Mouse (Mus musculus) left cerebral cortex, postnatal 25 days (tissue): ENCODE measurements around the gene Tbc1d2b. TPM values are rescaled to one million over a fixed set of nuclear protein-coding genes. Genes with fewer than 3 reads are reported as not detected.

Experiments used
- DNase-seq, 2 experiments: peaks; one replicate each; pipeline ENCODE4 v3.0.0; 2022; ENCODE audit warnings: low spot score in 2 of 2, mixed read lengths in 1 of 2
- intact Hi-C: fragments of 180-260 bp; cut with DNase I; formaldehyde crosslinking; loops from one replicate; pipeline ENCODE4 v1.15.1; 2025
- total RNA-seq, 2 experiments: library from RNA; stranded (reverse); gene quantifications; 2 replicates each; pipeline ENCODE4 v1.2.3; 2021

Tbc1d2b gene
- total RNA-seq, 2 experiments from 2014 or later: 8.9 to 11.6 TPM

DNA sequence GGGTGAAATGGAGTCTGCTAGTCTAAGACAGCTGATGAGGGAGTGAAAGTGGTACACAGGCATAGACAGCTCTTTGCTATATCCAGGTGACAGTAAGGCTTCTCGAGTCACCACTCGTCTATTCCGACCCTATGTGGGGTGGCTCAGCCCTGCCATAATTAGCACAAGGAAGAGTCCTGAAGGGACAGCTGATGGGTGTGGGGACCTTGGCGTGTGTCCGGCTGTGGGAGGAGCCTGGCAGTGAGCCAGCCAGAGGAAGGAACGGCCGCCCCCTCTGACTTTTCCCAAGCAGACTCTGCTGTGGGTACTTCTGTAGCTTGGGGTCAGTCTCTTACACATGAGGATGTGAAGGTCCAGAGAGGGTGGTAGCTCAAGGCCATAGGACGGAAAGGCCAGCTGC is 86.5 kb downstream of the Tbc1d2b start:
- no peak for DNase-seq
- intact Hi-C loops: no loop called here

DNA sequence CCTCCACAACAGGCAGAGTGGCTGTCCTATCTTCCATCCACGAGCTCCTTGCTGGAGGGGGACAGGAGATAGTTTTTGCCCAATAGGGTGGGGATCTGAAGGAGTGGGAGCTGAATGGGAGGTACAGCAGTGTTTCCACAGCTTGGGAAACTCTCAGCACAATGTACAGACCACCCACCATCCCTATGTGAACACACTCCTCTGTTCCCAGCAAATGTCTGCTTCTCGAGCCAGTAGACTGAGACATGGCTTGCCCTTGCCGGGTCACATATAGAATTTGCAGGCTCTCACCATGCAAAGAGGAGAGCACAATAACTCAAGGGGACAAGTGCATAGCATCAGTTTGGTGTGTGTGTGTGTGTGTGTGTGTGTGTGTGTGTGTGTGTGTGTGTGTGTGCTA is 87.1 kb downstream of the Tbc1d2b start:
- no peak for DNase-seq
- intact Hi-C loops: no loop called here

GRCm38 (mm10) chr9:90182636-90183421 is 87.8 kb downstream of the Tbc1d2b start:
- intact Hi-C loops: no loop called here
- DNase-seq: no peak

GRCm38 (mm10) chr9:90181656-90182388 is 88.8 kb downstream of the Tbc1d2b start:
- intact Hi-C loops: no loop called here
- no peak for DNase-seq

DNA sequence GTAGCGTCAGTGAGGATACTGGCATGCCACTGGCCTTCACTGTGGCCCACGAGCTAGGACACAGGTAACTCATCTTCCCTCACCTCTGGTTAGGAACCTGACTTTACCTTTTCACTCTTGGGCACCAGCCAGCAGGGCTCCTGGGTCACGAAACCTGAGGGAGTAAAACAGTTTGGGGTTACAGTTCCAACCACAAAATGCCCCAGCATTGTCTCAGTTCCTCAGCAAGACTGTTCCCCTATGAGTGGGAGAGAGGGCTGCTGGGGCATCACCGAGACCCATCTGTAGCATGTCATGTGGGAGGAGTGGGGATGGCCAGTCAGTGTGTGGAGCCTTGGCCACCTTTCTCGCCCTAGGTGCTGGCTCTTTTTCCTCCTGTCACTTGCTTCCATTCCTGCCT is 91.2 kb downstream of the Tbc1d2b start:
- intact Hi-C loops: no loop called here

DNA sequence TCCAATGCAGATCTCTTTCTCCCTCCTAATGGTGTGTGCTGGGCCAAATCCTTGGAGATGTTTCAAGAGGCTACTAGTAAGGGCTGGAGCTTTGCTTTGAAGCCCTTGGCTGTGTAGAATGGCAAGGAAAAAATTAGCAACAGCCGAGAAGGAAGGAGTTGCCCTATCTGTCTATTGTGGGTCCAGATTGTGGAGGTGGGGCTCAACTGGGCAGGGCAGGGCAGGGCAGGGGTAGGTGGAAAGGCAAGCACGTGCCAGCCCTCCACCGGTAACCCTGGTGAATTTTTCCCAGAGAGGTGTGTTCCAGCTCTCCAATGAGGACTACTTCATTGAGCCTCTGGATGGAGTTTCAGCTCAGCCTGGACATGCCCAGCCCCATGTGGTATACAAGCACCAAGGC is 97.3 kb downstream of the Tbc1d2b start:
- intact Hi-C loops: no loop called here
- no peak for DNase-seq

More for the DNA sequence above, 91.2 kb downstream of the Tbc1d2b start:
- no peak for DNase-seq

DNA sequence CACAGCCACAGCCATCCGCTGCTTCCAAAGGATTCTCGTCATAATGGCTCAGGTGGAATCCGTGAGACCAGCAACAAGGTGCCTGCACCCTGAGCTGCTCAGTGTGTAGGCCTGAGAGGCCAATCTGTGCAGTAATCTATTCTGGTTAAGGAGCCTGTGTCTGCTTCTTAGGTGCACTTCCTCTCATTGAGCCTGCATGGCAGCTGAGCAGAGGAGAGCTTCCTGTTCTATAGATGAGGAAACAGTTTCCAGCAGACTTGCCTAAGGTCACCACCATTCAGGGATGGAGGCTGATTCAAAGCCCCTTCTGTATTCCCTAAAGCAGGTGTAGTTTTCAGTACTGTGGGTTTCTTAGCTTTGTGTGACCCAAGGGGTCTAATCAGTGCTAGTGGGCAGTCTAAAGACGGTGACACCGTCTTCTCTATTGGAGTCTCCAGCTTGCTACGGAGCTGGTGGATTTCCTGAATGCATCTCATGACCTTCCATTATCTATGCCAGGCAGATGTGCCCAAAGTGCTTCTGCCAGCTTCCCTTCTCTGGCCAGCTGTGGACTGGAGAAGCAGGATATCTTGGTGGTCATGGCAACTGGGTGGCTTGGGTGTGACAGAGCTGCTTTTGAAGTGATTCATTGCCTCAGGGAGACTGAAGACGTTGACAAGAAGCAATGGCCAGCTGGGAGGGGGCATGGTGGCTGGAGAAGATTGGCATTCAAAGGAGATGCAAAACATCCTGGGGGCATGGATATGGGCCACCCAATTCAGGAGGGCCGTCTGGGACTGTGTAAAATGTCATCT is 97.9 kb downstream of the Tbc1d2b start:
- intact Hi-C loops: no loop called here
- no peak for DNase-seq

- intact Hi-C loops: no loop called here
- no peak for DNase-seq
These were observed 99.2 kb downstream of the Tbc1d2b start for GRCm38 (mm10) chr9:90171421-90171820.

DNA sequence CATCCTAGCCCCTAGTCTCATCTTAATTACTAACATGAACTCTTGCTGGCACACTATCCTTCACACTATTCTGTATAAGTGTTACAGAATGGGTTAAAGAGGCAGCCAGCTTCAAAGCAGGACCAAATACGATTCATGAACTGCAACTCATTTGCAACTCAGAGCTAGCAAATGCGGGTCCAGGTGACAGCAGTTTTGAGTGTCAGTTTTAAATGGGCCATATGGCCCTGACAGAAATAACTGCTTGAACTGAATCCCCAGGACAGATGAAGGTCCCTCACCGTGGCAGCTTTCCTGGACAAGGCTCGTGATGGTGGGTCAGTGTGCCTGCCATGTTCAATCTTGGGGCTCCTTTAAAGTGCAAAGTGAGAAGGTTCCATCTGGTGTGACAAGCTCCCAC is 100.6 kb downstream of the Tbc1d2b start:
- intact Hi-C loops: no loop called here
- DNase-seq: no peak

GRCm38 (mm10) chr9:90166615-90167014 is 104.0 kb downstream of the Tbc1d2b start:
- no peak for DNase-seq
- intact Hi-C loops: no loop called here

DNA sequence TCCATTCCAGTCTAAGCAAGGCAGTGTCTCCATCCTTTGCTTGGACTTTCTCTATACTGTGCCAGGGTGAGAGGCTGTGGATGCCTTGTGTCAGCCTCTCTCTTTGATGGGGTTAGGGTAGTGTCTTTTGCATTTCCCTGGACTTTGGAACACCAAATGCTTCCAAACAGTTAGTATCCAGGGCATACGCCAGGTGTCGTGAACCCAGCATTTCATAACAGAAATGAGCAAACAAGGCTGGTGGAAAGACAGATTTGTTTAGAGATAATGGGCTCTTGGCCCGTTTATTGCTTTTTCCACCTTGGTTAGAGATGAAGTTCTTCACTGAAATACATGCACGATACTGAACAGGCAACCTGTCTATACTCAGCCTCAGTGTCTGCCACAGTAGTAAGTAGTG is 105.0 kb downstream of the Tbc1d2b start:
- no peak for DNase-seq
- intact Hi-C loops: no loop called here

DNA sequence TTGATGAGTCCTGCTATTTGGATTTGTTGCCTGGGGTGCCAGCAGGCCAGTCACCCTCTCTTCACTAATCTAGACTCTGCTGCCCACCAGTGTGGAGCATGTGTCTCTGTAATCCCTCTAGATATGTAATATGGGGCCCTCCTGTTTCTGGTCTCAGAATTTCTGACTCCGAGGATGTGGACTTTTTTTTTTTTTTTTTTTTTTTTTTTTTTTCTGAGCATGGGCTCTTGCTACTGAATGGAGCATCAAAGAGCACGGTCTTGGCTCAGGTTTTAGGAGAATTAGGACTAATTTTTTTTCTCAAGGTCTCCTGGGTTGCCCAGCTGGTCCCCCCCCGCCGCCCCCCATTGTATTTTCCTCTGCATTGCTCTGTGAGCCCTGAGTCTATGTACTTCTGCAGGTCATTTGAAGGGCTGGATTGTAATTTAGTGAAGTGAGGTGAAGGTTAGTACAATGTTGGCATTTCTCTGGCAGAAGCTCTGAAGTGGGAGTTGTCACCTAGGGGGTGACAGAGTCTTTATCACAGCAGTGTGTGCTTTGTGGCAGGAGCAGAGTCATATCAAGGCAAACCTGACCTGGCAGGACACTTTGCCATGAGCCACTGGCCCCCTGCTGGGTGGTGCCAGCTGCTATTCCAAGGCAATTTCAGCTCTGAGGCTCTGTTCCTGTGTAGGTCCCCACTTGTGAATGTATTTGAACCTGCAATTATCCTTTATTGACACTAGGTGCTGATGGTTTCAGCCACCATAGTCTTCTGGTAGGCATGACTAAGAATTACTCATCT is 105.7 kb downstream of the Tbc1d2b start:
- intact Hi-C loops: no loop called here
- DNase-seq: no peak

GRCm38 (mm10) chr9:90163749-90164095 is 106.9 kb downstream of the Tbc1d2b start:
- intact Hi-C loops: loop anchor here (1.0 kb wide), 1 partner anchor 49 kb away; the partner anchor contains the start of gene Morf4l1
- no peak for DNase-seq

DNA sequence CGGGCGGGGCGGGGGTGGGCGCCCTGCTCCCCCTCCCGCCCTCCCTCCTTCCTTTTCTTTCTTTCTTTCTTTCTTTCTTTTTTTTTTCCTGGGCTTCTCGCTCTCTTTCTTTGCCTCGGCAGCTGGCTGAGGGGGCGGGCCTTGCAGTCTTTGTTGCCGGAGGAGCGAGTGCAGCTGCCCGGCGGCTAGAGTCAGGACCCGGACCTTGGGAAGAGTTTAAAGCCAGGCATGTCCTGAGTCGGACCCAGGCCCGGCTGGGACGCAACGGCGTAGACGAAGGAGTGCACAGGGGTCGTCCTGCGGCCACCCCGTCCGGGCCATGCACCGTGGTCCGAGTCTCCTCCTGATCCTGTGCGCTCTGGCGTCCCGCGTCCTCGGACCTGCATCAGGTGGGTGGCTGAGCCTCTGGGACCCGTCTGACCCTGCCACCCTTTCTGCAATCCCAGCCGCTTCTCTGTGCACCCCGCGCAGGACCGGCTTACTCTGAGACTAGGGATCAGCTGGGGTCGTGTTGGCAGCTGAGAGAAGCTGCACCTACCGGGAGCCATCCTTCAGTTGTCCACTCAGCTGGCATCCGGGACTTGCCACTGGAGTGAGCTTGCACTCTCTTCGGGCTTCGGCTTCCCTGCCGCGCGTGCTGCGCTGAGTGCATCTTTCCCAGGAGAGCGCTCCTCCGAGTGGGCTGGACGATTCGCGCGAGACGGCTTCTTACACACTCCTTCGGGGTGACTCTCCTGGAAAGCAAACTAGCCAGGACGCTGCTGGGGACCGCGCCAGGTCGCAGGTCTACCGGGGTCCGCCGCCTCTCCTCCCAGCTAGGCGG is 107.5 kb downstream of the Tbc1d2b start, which contains the start of gene Adamts7:
Gene Adamts7 (plus strand): TSS at position 144 of the 823 bp plus-strand sequence.
- intact Hi-C loops: loop anchor here (1.0 kb wide), 1 partner anchor 49 kb away; the partner anchor contains the start of gene Morf4l1
- peak; percentile 24 to 27 for DNase-seq

- intact Hi-C loops: no loop called here
- no peak for DNase-seq
These were observed 108.2 kb downstream of the Tbc1d2b start for GRCm38 (mm10) chr9:90162243-90162925.
